Mouse (Mus musculus): ENCODE data around the gene Cyb5r2.

GRCm38 (mm10) chr7:107756748-107757147, 1.1 kb downstream of the Cyb5r2 start:
- TF ChIP-seq CTCF (IDR thresholded peaks at IDR 0.05; ENCODE audit: low read depth) (no peak), EP300 (IDR thresholded peaks at IDR 0.05; ENCODE audit: low read depth) (no peak)

Data from liver, embryonic 14.5 days (tissue).